Mouse (Mus musculus): ENCODE measurements around the gene Sesn1.

- no peak for TF ChIP-seq GATA2 (IDR thresholded peaks at IDR 0.05; ENCODE audit: borderline replicate concordance, low read depth, low read length)
- TF ChIP-seq CTCF (IDR thresholded peaks at IDR 0.05; ENCODE audit: low read depth, low read length) = no peak
Measured at GRCm38 (mm10) chr10:41879675-41880074, 69.9 kb downstream of the Sesn1 start.

Measured in G1E (cell line).